Mouse (Mus musculus) cerebellum, postnatal 4 days (tissue): ENCODE results near the gene Ccdc186.
A peak's percentile ranks its signal among the peaks of the same experiment; 100 is the strongest.

Source experiments
- DNase-seq, 2 experiments: peaks; one replicate each; pipeline ENCODE4 v3.0.0; 2022; ENCODE audit warnings: low spot score in 2 of 2, mixed read lengths in 1 of 2

The Ccdc186 gene

DNA sequence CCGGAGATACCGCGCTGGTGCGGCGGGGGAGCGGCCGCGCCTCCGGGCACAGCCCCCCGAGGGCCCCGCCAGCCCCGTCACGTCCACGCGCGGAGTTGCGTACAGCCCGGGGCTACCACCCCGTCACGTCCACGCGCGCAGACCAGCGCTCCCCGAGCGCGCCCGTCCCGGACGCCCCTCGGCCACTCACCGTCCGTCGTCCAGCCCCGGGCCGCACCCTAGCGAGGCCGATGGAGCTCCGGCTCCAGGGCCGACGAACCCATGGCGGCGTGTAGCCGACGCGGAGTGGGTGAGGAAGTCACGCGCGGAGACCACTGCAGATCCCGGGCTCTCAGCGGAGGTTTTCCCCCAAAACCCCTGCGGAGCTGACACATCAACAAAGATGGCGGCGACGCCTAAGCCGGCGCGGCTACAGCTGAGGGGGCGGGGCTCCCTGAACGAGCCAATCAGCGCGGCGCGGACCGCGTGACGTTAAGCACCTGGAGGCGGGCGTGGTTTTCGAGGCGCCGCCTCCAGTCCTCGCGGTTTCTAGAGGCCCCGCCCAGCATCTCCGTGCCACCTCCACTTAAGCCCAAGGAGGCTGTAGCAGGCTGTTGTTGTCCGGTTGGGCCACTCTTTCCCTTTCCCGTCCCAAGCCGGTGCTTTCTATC is at the start of gene Ccdc186:
Gene Ccdc186, minus strand, starts transcription at position 393 of the 650 bp plus-strand sequence.
- peak; percentile 93 to 97 for DNase-seq

DNA sequence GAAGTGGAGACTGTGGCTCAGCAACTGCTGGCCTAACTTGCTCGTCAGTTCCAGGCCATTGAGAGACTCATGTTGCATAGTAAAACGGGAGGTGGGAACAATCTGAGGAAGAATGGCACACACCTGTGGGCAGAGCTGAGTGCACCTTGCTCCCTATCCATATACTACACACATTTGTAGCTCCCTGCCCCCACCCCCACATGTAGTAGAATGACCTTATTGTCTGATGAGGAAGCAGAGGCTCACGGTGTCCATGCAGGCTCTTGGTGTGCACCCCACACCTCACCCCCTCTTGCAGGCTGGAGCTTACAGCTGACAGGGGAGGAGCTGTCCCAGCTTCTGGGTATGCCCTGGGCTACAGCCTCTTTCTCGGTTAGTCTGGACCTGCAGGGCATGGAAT is 45.7 kb upstream of the Ccdc186 start:
- DNase-seq = no peak

DNA sequence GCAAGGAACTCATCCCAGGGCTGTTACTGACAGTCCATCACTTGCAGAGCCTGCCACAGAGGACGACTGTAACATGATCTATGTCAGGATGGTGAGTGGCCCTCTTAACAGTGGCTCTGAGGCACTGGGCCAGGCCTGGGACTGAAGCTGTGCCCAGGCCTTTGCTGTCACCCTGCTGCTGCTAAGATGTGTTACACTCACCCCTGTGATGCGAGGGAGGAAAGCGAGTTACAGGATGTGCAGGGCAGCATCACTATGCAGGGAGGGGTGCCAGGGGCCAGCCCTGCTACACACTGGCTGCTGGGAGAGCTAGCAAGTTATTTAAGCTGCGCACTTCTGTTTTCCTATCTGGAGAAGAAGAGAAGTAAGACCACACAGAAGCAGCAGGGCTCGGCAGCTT is 34.5 kb upstream of the Ccdc186 start:
- no peak for DNase-seq

DNA sequence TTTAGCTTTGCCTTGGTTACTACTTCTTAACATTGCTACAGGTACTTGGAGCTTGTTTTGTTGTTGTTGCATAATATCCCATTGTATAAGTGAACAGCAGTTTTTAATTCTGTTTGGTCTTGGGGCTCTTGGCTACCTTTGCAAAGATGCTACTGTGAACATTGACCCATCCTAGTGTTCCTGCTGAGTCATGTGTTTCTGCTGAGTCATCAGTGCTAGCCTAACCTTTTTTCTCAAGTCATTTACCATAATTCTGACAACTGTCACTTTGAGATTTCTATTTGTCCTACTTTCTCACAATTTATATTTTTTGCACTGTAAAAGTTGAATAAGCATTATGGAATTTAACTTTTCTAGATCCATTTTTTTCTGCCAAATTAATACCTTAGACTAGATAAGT is 30.6 kb upstream of the Ccdc186 start:
- no peak for DNase-seq

DNA sequence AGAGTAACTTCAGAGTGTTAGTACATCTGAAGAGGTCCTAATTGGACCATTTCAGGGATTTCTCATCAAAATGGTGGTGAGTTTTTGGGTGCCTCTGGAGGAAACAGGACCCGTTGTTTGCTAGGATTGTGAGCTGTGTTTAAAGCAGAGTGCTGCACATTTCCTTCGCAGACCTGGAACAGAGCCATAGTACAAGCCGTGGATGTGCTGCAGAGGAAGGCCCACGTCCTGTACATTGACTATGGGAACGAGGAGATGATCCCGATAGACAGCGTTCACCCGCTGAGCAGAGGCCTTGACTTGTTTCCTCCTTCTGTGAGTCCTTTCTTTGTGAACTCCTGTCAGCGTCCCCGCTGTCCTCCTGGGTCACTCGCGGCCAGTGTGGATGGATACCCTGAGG is 21.0 kb upstream of the Ccdc186 start:
- no peak for DNase-seq

DNA sequence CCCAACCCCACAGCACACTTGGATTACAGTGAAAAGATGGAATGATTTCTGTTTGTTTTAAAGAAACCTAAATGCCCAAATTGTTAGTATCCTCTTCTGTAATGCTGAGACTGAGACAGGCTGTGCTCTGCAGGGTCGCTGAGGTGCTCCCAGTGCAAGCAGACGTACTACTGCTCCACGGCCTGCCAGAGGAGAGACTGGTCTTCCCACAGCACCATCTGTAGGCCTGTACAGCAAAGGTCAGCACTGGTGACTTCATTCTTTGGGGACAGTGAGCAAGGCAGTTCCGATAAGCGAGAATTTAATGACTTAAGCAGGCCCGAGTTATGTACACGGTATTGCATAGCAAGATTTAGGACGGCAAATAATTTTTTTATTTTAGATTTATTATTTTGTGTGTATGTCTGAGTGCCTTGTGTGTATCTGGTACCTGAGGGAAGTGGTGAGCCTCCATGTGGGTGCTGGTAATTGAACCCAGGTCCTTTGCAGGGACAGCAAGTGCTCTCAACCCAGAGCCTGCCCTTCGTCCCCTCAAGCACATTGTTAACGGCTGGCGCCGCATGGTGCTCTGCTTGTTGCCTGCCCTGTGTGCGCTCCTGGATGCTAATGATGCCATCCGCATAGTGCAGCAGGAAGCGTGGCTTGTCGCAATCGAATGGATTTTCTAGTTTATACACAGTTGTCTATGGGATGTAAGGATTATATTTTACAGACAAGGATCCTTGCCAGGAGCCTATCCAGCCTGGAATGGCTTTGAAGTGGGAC is 17.1 kb upstream of the Ccdc186 start:
- DNase-seq = no peak

DNA sequence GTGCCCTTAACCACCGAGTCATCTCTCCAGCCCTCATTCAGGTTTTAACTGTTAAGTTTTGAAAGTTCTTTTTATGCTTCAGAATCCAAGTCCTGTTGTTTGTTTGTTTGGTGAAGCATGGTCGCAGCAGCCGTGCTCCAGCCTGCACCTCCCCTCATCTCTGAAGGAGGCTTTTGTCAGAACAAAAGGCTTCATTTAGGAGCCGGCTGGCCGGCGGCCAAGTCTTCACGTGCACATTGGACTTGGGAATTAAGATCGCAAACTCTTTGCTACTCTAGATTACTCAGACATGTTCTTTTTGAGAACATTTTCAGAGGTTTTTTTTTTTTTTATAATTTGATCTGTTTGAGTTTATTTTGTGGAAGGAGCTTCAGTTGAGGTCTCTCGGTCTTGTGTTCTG is 13.3 kb upstream of the Ccdc186 start:
- no peak for DNase-seq

DNA sequence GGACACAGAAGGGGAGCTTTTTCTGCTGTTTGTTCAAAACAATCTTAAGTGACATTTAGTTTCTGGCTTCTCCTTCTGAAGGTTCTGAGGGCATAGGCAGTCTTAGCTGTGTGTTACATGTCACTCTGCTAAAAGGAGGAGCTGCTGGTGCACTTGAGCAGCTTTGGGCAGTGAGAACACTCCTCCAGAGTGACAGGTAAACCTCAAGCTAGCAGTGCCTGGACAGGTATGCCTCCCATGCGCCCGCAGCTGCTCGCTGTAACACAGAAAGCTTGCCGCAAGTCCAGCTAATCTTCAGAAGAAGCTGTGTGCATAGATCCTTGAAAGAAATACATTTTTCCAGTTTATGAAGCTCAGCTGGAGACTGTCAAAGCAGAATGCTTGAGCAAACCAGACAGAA is 8.2 kb upstream of the Ccdc186 start:
- DNase-seq = no peak

DNA sequence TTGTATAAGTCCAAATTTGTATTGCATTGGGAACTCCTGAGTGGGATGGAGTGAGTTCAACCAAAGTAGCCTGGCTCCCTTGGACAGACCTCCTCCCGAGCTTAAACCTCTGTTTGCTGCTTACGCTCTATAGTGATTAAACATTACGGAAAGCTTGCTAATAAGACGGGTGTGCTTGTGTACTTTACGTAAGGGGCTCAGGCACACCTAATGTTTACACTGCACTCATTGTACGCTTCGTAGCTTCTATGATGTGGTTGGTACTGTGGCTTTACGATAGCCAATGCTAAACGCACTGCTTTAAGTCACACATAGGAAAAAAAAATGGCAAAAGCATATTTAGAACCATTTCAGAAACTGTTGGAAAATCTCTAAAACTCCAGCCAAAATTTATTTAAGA is 7.3 kb upstream of the Ccdc186 start:
- no peak for DNase-seq

DNA sequence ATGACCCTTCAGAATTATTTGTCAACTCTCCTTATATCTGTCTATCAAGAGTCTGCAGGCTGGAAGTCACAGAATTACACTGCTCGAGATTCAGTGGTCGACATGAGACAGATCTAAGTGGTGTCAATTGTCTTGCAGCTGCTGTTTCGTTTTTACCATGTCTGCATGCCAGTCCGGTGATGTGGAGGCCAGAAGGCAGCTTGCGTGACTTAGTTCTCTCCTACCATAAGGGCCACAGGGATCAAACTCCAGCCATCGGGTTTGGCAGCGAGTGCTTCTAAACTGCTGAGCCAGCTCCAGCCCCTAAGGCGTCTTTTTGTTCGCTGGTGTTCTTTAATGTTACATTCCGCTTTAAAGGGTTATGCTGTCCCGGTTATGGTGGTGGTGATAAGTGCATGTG is 6.3 kb upstream of the Ccdc186 start:
- DNase-seq = no peak

DNA sequence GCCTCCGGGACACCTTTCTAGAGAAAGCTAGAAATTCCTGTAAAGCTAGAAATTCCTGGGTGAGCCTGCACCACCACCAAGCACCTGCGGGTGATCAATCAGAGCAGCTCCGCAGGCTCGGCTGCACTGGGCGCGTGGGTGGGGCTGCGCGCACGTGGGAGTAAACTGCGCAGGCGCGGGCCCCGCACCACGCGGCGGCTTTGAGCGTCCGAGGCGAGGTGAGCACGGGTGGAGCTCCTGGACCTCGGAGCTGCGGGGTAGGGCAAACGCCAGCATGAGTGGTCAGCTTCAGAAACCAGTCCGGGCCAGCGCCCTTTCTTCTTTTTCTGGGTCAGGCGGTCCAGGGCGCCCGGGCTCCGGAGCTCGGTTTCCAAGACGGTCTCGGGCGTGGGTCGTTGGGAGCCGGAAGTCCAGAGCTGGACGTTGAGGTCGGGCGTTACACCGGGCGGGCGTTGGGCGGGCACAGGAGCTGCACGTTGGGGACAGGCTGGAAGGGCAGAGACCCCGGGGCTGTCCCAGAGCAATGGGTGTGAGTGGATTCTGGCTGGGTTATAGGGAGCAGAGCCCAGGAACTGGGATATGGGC is 4.1 kb upstream of the Ccdc186 start, which contains the start of gene Tdrd1:
Gene Tdrd1, plus strand, starts transcription at position 163 of the 585 bp plus-strand sequence.
- no peak for DNase-seq

DNA sequence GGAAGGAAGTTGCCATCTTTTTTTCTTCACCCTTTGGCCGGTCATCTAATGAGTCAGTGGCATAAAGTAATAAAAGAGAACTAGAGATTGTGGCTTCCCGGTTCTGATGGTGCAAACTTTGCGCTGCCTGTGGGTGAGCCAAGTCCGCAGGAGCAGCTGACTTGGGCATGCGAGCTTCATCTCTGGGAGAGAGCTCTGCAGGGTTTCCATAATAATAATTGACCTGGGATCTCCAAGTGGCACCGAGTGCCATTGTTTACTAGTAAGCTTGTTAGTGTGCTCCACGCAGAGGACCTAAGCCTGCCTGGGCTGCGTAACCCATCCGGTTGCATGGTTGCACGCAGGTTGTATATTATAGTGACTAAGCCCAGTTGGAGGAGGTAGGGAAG is 452 bp upstream of the Ccdc186 start:
- no peak for DNase-seq

DNA sequence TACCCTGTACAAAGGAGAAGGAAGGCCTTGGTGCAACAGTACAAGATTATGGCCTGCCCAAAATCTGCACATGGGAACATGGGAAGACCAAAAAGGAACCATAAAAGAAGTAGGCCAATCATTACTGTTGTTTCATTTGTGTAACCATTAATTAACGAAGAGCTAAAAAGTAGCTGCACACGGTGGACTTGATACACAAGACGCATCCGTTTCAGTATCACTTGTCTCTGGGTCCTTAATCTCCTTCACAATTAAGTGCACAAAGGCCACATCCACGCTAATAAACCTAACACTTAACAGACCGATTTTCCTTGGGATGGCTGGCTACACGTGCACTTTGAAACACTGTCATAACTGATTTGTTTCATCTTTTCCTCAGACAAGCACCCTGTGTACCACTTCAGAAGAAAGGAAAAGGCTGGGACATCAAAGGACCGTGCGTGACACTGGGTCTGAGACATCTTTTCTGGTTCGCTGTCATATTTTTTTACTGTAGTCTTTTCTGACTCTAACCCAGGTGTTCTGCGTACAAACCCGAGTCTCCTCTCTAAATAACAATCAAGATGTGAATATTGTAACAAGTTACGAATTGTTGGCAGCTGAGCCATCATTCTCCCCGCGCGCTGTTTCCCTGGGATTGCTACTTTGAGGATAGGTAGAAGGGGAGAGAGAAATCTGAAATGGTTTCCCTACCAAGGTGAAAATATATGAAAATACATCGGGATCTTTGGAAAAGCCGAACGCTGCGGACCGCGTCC is 771 bp downstream of the Ccdc186 start:
- DNase-seq = no peak

DNA sequence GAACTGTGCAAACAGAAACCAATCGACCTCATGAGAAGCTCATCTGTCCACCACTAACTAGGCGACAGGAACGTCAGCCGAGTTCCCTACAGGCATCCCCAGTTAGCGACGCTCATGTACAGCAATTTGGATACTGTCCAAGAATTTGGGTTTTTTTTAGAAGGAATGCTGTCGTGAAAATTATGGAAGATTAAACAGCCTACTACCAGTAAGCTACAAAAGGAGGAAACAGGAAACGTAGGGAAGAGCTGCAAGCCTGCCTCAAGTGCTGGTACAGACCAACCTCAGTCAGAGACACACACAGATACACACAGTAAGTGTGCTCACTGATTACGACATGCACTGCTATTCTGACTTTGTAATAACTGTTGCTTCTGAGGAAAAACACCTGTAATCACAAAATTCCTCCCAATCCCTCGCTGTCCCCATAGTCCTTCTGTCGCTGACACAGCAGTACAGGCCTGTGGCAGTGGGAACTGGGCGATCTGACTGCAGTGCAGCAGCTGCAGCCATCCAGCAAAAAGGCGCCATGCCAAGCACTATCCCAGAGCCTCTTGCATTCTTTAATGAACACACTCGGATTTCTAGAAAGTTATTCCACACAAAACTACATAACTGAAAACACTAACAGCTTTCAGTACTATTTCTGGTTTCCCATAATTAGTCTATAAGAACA is 4.0 kb downstream of the Ccdc186 start:
- DNase-seq = peak in 1 of 2 experiments; percentile 25

DNA sequence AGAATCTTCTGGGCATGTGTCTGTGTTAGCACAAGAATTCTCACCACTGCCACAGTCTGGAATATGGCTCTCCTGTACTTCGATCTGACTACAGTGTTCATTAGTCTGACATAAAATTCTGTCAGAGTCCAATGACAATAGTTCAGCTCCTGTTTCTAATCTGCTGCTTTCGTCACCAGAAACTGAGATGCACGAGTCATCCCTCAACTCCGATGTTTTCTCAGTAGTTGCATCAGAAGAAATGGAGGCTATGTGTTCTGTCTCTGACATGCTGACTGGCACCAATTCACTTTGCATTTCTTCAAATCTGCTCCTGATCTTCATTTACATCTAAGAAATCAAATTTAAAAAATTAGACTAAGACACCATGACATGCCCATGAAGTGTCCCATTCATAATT is 8.6 kb downstream of the Ccdc186 start:
- no peak for DNase-seq

DNA sequence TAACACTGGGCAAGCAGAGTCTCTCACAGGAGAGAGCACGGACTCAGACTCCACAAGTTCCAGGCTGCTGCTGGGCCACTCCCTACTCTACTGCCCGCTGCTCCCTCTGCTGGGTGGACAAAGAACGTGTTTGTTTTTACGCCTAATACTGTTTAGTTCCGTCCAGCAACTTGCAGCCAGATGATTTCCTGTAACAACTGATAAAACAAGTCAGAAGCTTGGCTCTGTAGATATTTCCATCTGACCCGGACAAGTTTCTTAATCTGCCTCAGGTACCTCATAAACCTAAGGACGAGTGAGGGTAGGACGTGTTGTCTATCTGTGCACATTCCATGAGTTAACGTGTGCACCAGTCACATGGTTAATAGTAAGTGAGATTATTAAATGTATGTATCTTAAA is 10.4 kb downstream of the Ccdc186 start:
- DNase-seq = peak in 1 of 2 experiments; percentile 33

DNA sequence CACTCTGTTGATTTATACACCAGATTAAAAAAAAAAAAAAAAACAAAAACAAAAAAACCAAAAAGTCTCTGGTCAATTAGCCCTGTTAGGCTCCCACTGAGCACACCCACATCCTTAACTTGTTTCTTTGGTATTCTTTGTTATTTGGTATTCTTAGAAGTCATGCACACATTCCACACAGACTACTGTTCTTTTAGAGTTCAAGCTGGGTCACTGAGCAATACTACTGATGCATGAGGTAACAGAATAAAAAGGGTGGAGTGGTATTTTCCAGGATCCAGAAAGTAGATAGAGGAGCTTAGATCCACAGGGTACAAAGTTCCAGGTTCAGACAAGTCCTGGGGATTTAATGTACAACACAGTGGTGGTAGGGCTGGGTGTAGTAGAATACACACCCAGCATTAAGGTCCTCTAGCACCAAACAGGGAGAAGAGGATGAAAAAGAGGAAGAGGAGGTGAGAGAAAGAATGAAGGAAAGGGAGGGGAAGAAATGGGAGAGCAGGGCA is 11.3 kb downstream of the Ccdc186 start:
- DNase-seq = no peak

DNA sequence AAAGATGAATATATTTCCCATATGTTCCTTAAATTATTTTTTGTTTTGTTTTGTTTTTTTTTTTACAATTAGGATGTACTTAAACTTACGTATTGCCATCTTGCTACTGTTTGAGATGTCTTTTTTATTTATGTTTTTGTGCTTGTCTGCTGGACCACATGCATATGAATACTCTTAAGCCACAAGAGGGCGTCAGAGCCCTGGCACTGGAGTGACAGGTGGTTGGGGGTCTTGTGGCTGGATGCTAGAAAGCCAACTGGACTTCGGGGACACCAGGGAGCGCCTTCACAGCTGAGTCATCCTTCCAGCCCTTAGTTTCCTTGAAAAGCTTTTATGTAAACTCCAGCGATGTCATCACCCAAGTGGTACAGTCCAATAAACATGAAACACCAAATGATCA is 13.2 kb downstream of the Ccdc186 start:
- DNase-seq = peak in 1 of 2 experiments; percentile 26

DNA sequence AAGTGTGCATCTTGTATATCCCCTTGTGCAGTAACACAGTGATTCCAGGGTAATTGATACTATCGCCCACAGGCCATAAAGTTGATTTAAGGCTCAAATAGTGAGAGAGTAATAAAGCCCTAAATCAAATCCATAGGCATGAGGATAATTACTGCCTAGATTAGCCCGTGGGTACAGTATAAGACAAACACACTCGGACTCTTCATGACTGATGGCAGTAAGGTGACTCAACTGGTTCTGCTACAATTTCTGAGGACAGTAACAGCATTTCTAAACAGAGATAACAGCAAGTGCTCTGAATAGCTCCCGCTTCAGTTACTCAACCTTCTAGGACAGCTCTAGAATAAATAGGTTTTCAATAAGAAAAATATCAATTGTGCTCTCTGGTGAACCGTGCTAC is 14.9 kb downstream of the Ccdc186 start:
- DNase-seq = no peak

DNA sequence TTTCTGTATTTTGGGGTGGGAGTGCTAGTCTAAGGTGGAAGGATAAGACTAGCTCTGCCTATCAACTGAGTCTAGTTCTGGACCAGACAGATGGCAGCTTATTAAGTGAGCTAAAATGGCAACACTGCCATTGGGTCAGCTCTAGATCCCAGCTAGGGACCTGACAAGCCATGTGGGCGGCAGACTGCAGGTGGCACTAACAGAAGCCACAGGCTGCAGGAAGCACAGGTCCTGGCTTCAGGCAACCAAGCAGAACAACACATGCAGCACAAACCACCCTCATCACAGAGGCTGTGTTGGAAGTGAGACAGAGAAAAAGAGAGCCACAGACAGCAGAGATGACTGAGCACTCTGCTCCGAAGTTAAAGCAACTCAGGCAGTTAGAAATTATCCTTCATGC is 16.6 kb downstream of the Ccdc186 start:
- DNase-seq = no peak

DNA sequence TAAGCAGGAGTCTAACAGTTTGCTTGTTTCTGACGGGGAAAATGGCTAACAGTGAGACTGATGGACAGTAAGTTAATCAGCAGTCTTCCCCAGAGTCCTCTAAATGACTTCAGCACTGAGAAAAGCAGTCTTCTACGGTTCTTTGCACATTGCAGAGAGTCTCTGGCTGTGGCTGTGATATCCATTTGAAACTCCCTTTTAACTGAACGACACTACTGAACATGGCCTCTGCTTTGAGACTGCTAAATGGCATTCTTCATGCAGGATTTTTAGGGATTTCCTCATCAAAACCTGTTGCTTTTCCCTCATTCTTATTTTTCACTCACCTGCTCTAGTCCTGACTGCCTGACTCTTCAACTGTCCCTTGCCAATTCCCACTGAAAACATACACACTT is 19.6 kb downstream of the Ccdc186 start:
- DNase-seq = no peak
